Mouse (Mus musculus) MEL (cell line): ENCODE results near the gene Trim37.

Source experiments
- CTCF ChIP-seq, 3 experiments: IDR thresholded peaks in 2 of 3; conservative IDR thresholded peaks in 1 of 3; 2 replicates each; pipeline ENCODE4 v1.5.1; 2011 to 2012; ENCODE audit warnings: low read length in 3 of 3, low read depth in 2 of 3, mild to moderate bottlenecking in 2 of 3, improper control_type of control experiment in 1 of 3, inconsistent platforms in 1 of 3, mixed read lengths in 1 of 3, moderate library complexity in 1 of 3; ENCODE audit not compliant: control insufficient read depth in 1 of 3, insufficient read depth in 1 of 3, poor library complexity in 1 of 3, severe bottlenecking in 1 of 3
- EP300 ChIP-seq, 2 experiments: IDR thresholded peaks; 2 replicates each; pipeline ENCODE4 v1.6.1; 2011; ENCODE audit warnings: improper control_type of control experiment in 2 of 2, low read length in 2 of 2, low read depth in 1 of 2, mild to moderate bottlenecking in 1 of 2
- MAZ ChIP-seq: IDR thresholded peaks from 2 replicates; pipeline ENCODE4 v1.6.1; 2012; ENCODE audit warnings: low read depth, mild to moderate bottlenecking, inconsistent platforms, low read length, improper control_type of control experiment
- RAD21 ChIP-seq: IDR thresholded peaks from 2 replicates; pipeline ENCODE4 v1.6.1; 2011; ENCODE audit warnings: mild to moderate bottlenecking, low read depth, low read length, improper control_type of control experiment
- ZC3H11A ChIP-seq: IDR thresholded peaks from 2 replicates; pipeline ENCODE4 v1.6.1; 2012; ENCODE audit warnings: low read depth, mild to moderate bottlenecking, inconsistent platforms, low read length, improper control_type of control experiment

GRCm38 (mm10) chr11:87234743-87235485 is 108.0 kb downstream of the Trim37 start:
- TF ChIP-seq EP300 (IDR thresholded peaks at IDR 0.05; ENCODE audit: low read depth in 1 of 2, low read length in 2 of 2) = no peak
- no peak for TF ChIP-seq RAD21
- TF ChIP-seq MAZ = no peak
- no peak for TF ChIP-seq CTCF (IDR thresholded peaks at IDR 0.05 in 2 of 3, conservative IDR thresholded peaks at IDR 0.05 in 1 of 3; ENCODE audit: control insufficient read depth in 1 of 3, insufficient read depth in 1 of 3, low read depth in 2 of 3, low read length in 3 of 3, poor library complexity in 1 of 3, severe bottlenecking in 1 of 3)
- no peak for TF ChIP-seq ZC3H11A
